Mouse (Mus musculus): ENCODE measurements around the gene Ubac2.

DNA sequence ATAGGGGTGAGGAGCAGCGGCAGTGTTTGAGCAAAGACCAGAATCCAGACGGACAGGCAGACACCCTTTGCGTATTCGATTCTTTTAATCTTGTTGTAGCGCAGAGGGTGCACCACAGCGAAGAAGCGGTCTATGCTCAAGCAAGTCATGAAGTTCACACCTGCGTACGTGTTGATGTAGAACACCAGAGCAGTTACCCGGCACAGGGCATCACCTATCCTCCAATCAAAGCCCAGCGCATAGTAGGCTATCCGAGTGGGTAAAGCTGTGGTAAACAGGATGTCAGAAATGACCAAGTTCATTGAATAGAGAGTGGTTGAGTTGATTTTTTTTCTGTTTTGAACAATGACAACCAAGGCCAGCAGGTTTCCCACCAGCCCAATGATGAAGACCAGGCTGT lies 76.2 kb downstream of the Ubac2 start:
- TF ChIP-seq CTCF (IDR thresholded peaks at IDR 0.05) (no peak), EP300 (IDR thresholded peaks at IDR 0.05) (no peak)

Data from lung, postnatal 0 days (tissue).